Mouse (Mus musculus) heart, adult 2 months (tissue): ENCODE data around the gene Grin3a. TPM values are rescaled to one million over a fixed set of nuclear protein-coding genes. Genes with fewer than 3 reads are reported as not detected.

Experiments
- DNase-seq, 2 experiments: peaks; one replicate each; pipeline ENCODE4 v3.0.0; 2021
- H3K27ac ChIP-seq: fragments of 200-600 bp; 2 replicates; pipeline ENCODE4 v1.8.1; 2022
- H3K27me3 ChIP-seq: fragments of 200-500 bp; 2 replicates; pipeline ENCODE4 v1.6.1; 2012; ENCODE audit warnings: mild to moderate bottlenecking, low read length, inconsistent platforms, mixed read lengths; ENCODE audit not compliant: control insufficient read depth, insufficient read depth
- H3K36me3 ChIP-seq: fragments of 200-500 bp; 2 replicates; pipeline ENCODE4 v1.6.1; 2012; ENCODE audit warnings: low read length, inconsistent platforms; ENCODE audit not compliant: control insufficient read depth, insufficient read depth
- H3K4me1 ChIP-seq: fragments of 200-500 bp; 2 replicates; pipeline ENCODE4 v1.6.1; 2011; ENCODE audit warnings: low read length; ENCODE audit not compliant: control insufficient read depth, insufficient read depth
- H3K4me3 ChIP-seq: fragments of 200-600 bp; 2 replicates; pipeline ENCODE4 v1.8.1; 2022
- H3K79me2 ChIP-seq: fragments of 200-500 bp; replicated peaks from 2 replicates; pipeline ENCODE4 v1.6.1; 2012; ENCODE audit warnings: mild to moderate bottlenecking, inconsistent platforms, low read length, moderate library complexity, mixed read lengths; ENCODE audit not compliant: control insufficient read depth, insufficient read depth
- H3K9ac ChIP-seq: fragments of 200-500 bp; 2 replicates; pipeline ENCODE4 v1.6.1; 2012; ENCODE audit warnings: low read depth, mild to moderate bottlenecking, control low read depth, inconsistent platforms, low read length, mixed read lengths
- CTCF ChIP-seq: fragments of 200-600 bp; IDR thresholded peaks from 2 replicates; pipeline ENCODE4 v1.8.1; 2022; ENCODE audit warnings: antibody characterized with exemption, mild to moderate bottlenecking, moderate library complexity
- EP300 ChIP-seq: fragments of 200-500 bp; IDR thresholded peaks from 2 replicates; pipeline ENCODE4 v1.6.1; 2011; ENCODE audit warnings: low read depth, low read length, control low read depth; ENCODE audit not compliant: insufficient read depth
- POLR2A ChIP-seq: fragments of 200-500 bp; IDR thresholded peaks from 2 replicates; pipeline ENCODE4 v1.6.1; 2011; ENCODE audit warnings: mild to moderate bottlenecking, low read depth, low read length, control low read depth; ENCODE audit not compliant: insufficient read depth
- WGBS: fragments of 180-500 bp; shearing (Covaris S2); methylation state at CpG from one replicate; pipeline ENCODE4 v1.1.7; 2018; 5-methylcytosine and 5-hydroxymethylcytosine counted together
- intact Hi-C: fragments of 180-260 bp; cut with DNase I; formaldehyde crosslinking; loops from one replicate; pipeline ENCODE4 v1.15.1; 2025
- polyA plus RNA-seq: library from polyadenylated mRNA; depleted of rRNA; stranded (reverse); fragments of >200 nt; gene quantifications from 2 replicates; pipeline ENCODE4 v1.2.3, GENCODE M21; 2012
- total RNA-seq, 2 experiments: library from RNA; stranded (reverse); gene quantifications; 2 replicates each; pipeline ENCODE4 v1.2.3; 2021

Grin3a gene
- total and polyA plus RNA-seq, 3 experiments: 0.05 to 0.20 (median 0.14) TPM

GRCm38 (mm10) chr4:49843787-49844186, 1.8 kb downstream of the Grin3a start:
- TF ChIP-seq EP300 (no peak), CTCF (no peak), POLR2A (no peak)
- Histone ChIP-seq H3K79me2 (no peaks in the 10 kb centered on the region), H3K27ac (no peak overlapping the region), H3K9ac (no peak overlapping the region), H3K27me3 (peaks cover 6% of the 10 kb centered on the region), H3K4me3 (no peak overlapping the region), H3K4me1 (no peaks in the 10 kb centered on the region), H3K36me3 (no peaks in the 10 kb centered on the region)
- DNase-seq: no peak
- WGBS: 17% methylated on average over 6 of the region's 6 CpGs
- intact Hi-C loops: no loop called here

- Histone ChIP-seq H3K9ac (no peak overlapping the region), H3K27me3 (no peaks in the 10 kb centered on the region), H3K4me3 (no peak overlapping the region), H3K36me3 (no peaks in the 10 kb centered on the region), H3K79me2 (no peaks in the 10 kb centered on the region), H3K4me1 (no peaks in the 10 kb centered on the region), H3K27ac (no peak overlapping the region)
- intact Hi-C loops: no loop called here
- no peak for DNase-seq
- peak; percentile 34 for TF ChIP-seq CTCF
- no peak for TF ChIP-seq EP300
Measured at GRCm38 (mm10) chr4:49832035-49832434, 13.5 kb downstream of the Grin3a start.

GRCm38 (mm10) chr4:49813852-49814251, 31.7 kb downstream of the Grin3a start:
- no peaks in the 10 kb centered on the region for H3K27me3 ChIP-seq
- DNase-seq: no peak
- intact Hi-C loops: no loop called here
- no peak overlapping the region for H3K27ac ChIP-seq
- TF ChIP-seq POLR2A (no peak), CTCF (no peak), EP300 (no peak)
- 60% methylated on average over 3 of the region's 3 CpGs for WGBS
- H3K4me3 ChIP-seq: no peak overlapping the region
- H3K79me2 ChIP-seq: no peaks in the 10 kb centered on the region
- H3K36me3 ChIP-seq: no peaks in the 10 kb centered on the region
- no peaks in the 10 kb centered on the region for H3K4me1 ChIP-seq
- no peak overlapping the region for H3K9ac ChIP-seq

GRCm38 (mm10) chr4:49806791-49807190, 38.8 kb downstream of the Grin3a start:
- Histone ChIP-seq H3K79me2 (no peaks in the 10 kb centered on the region), H3K9ac (no peak overlapping the region), H3K4me1 (no peaks in the 10 kb centered on the region), H3K27me3 (no peaks in the 10 kb centered on the region), H3K4me3 (no peak overlapping the region), H3K36me3 (no peaks in the 10 kb centered on the region), H3K27ac (no peak overlapping the region)
- intact Hi-C loops: no loop called here
- no peak for TF ChIP-seq POLR2A
- TF ChIP-seq EP300: no peak
- no peak for TF ChIP-seq CTCF
- no peak for DNase-seq

GRCm38 (mm10) chr4:49799338-49799737, 46.2 kb downstream of the Grin3a start:
- intact Hi-C loops: no loop called here

GRCm38 (mm10) chr4:49788971-49789370, 56.6 kb downstream of the Grin3a start:
- intact Hi-C loops: no loop called here
- Histone ChIP-seq H3K79me2 (no peaks in the 10 kb centered on the region), H3K27ac (no peak overlapping the region), H3K4me1 (no peaks in the 10 kb centered on the region), H3K9ac (no peak overlapping the region), H3K27me3 (no peaks in the 10 kb centered on the region), H3K4me3 (no peak overlapping the region), H3K36me3 (no peaks in the 10 kb centered on the region)
- TF ChIP-seq CTCF (no peak), POLR2A (no peak), EP300 (no peak)
- DNase-seq: no peak
- WGBS: 82% methylated on average over 2 of the region's 2 CpGs

More at GRCm38 (mm10) chr4:49799338-49799737, 46.2 kb downstream of the Grin3a start:
- Histone ChIP-seq H3K27me3 (no peaks in the 10 kb centered on the region), H3K79me2 (no peaks in the 10 kb centered on the region), H3K9ac (no peak overlapping the region), H3K4me3 (no peak overlapping the region), H3K4me1 (no peaks in the 10 kb centered on the region), H3K27ac (no peak overlapping the region), H3K36me3 (no peaks in the 10 kb centered on the region)
- WGBS: 84% methylated on average over 2 of the region's 2 CpGs
- TF ChIP-seq POLR2A: no peak
- TF ChIP-seq EP300: no peak
- TF ChIP-seq CTCF: no peak
- no peak for DNase-seq
